Mouse (Mus musculus) midbrain, embryonic 16.5 days (tissue): ENCODE results near the gene Gdpd3. TPM values are rescaled to one million over a fixed set of nuclear protein-coding genes. Genes with fewer than 3 reads are reported as not detected.
"Not testable (repeated sequence)": the region's sequence is repeated elsewhere in the genome, so short reads cannot be mapped to it uniquely, and the experiment has no call there.

Experiments used
- ATAC-seq: fragments of 200-750 bp; cut with Nextera tagmentation; 2 replicates; pipeline ENCODE4 v1.8.0; 2017; ENCODE audit warnings: moderate TSS enrichment
- H3K27ac ChIP-seq: fragments of 300-500 bp; sonication (generic); 2 replicates; pipeline ENCODE4 v1.5.1; 2014; ENCODE audit warnings: mild to moderate bottlenecking, low read length, mixed read lengths
- H3K27me3 ChIP-seq: fragments of 300-500 bp; sonication (generic); 2 replicates; pipeline ENCODE4 v1.6.1; 2014; ENCODE audit warnings: low read depth, low read length, mixed read lengths; ENCODE audit not compliant: control insufficient read depth, insufficient read depth
- H3K36me3 ChIP-seq: fragments of 300-500 bp; sonication (generic); 2 replicates; pipeline ENCODE4 v1.6.1; 2014; ENCODE audit warnings: mild to moderate bottlenecking, low read length, moderate library complexity, mixed read lengths; ENCODE audit not compliant: control insufficient read depth, insufficient read depth
- H3K4me1 ChIP-seq: fragments of 300-500 bp; sonication (generic); 2 replicates; pipeline ENCODE4 v1.6.1; 2014; ENCODE audit warnings: mild to moderate bottlenecking, low read length, mixed read lengths; ENCODE audit not compliant: control insufficient read depth, insufficient read depth
- H3K4me2 ChIP-seq: fragments of 300-500 bp; sonication (generic); 2 replicates; pipeline ENCODE4 v1.6.1; 2014; ENCODE audit warnings: mild to moderate bottlenecking, low read length, mixed read lengths
- H3K4me3 ChIP-seq: fragments of 300-500 bp; sonication (generic); 2 replicates; pipeline ENCODE4 v1.5.1; 2014; ENCODE audit warnings: low read depth, mild to moderate bottlenecking, low read length, moderate library complexity, mixed read lengths
- H3K9ac ChIP-seq: fragments of 300-500 bp; sonication (generic); 2 replicates; pipeline ENCODE4 v1.6.1; 2014; ENCODE audit warnings: low read depth, low read length, mixed read lengths
- H3K9me3 ChIP-seq: fragments of 300-500 bp; sonication (generic); replicated peaks from 2 replicates; pipeline ENCODE4 v1.6.1; 2014; ENCODE audit warnings: mild to moderate bottlenecking, low read length, mixed read lengths; ENCODE audit not compliant: control insufficient read depth, poor library complexity, severe bottlenecking
- WGBS: fragments of 180-500 bp; shearing (Covaris S2); extraction: QIAGEN DNeasy Blood & Tissue Kit; methylation state at CpG from one replicate; pipeline ENCODE4 v1.1.7; 2014; 5-methylcytosine and 5-hydroxymethylcytosine counted together
- polyA plus RNA-seq: library from polyadenylated mRNA; unstranded; fragments of >200 nt; fragmentation: Nextera tagmentation; extraction: Ambion mirVana; gene quantifications from 2 replicates; pipeline ENCODE4 v1.2.1, GENCODE M21; 2015

Gdpd3 gene
- 0.95 and 1.5 TPM in 2 replicates for polyA plus RNA-seq

- ATAC-seq = no peak
- H3K27me3 ChIP-seq = no peaks in the 10 kb centered on the region
- peaks cover 31% of the 10 kb centered on the region for H3K36me3 ChIP-seq
- no peak within 1 kb of the TSS for H3K27ac ChIP-seq
- 89% methylated on average over 16 of the region's 16 CpGs for WGBS
- H3K4me3 ChIP-seq = no peak within 1 kb of the TSS
- peaks cover 13% of the 10 kb centered on the region for H3K4me1 ChIP-seq
- no peak within 1 kb of the TSS for H3K4me2 ChIP-seq
- H3K9ac ChIP-seq = no peak within 1 kb of the TSS
- no peaks in the 10 kb centered on the region for H3K9me3 ChIP-seq
These were observed at the start of gene Gdpd3 for GRCm38 (mm10) chr7:126766201-126766600. Gene Gdpd3 (plus strand): TSS chr7:126766334.

GRCm38 (mm10) chr7:126717566-126717965, 48.6 kb upstream of the Gdpd3 start:
- H3K36me3 ChIP-seq = no peaks in the 10 kb centered on the region
- no peaks in the 10 kb centered on the region for H3K4me1 ChIP-seq
- no peaks in the 10 kb centered on the region for H3K27me3 ChIP-seq
- H3K9me3 ChIP-seq = no peaks in the 10 kb centered on the region
- H3K27ac ChIP-seq = no peak overlapping the region
- 91% methylated on average over 3 of the region's 3 CpGs for WGBS
- ATAC-seq = no peak
- H3K4me3 ChIP-seq = no peak overlapping the region
- H3K4me2 ChIP-seq = no peak overlapping the region
- no peak overlapping the region for H3K9ac ChIP-seq

- Histone ChIP-seq H3K27me3 (no peaks in the 10 kb centered on the region), H3K9ac (no peak overlapping the region), H3K9me3 (no peaks in the 10 kb centered on the region; the same call in 1 of the 2 replicates), H3K4me3 (no peak overlapping the region), H3K4me2 (no peak overlapping the region), H3K4me1 (no peaks in the 10 kb centered on the region), H3K27ac (no peak overlapping the region), H3K36me3 (no peaks in the 10 kb centered on the region)
- WGBS = 96% methylated on average over 5 of the region's 5 CpGs
- no peak for ATAC-seq
These were observed 47.3 kb upstream of the Gdpd3 start for GRCm38 (mm10) chr7:126718787-126719337.

GRCm38 (mm10) chr7:126721635-126722034, 44.5 kb upstream of the Gdpd3 start:
- Histone ChIP-seq H3K9ac (no peak overlapping the region), H3K9me3 (no peaks in the 10 kb centered on the region; the same call in 1 of the 2 replicates), H3K27me3 (no peaks in the 10 kb centered on the region), H3K4me1 (no peaks in the 10 kb centered on the region), H3K4me3 (no peak overlapping the region), H3K4me2 (no peak overlapping the region), H3K27ac (no peak overlapping the region), H3K36me3 (no peaks in the 10 kb centered on the region)
- no peak for ATAC-seq
- 95% methylated on average over 13 of the region's 13 CpGs for WGBS

GRCm38 (mm10) chr7:126725077-126725476, 41.1 kb upstream of the Gdpd3 start:
- Histone ChIP-seq H3K36me3 (no peaks in the 10 kb centered on the region), H3K4me1 (no peaks in the 10 kb centered on the region), H3K4me2 (no peak overlapping the region), H3K9ac (no peak overlapping the region), H3K9me3 (no peaks in the 10 kb centered on the region; the same call in 1 of the 2 replicates), H3K4me3 (no peak overlapping the region), H3K27me3 (no peaks in the 10 kb centered on the region), H3K27ac (no peak overlapping the region)
- WGBS = 82% methylated on average over 3 of the region's 3 CpGs
- ATAC-seq = no peak

- Histone ChIP-seq H3K4me3 (no peak overlapping the region), H3K9me3 (no peaks in the 10 kb centered on the region; the same call in 1 of the 2 replicates), H3K4me2 (no peak overlapping the region), H3K36me3 (no peaks in the 10 kb centered on the region), H3K27me3 (no peaks in the 10 kb centered on the region), H3K4me1 (no peaks in the 10 kb centered on the region), H3K9ac (no peak overlapping the region), H3K27ac (no peak overlapping the region)
- WGBS = 81% methylated on average over 5 of the region's 5 CpGs
- no peak for ATAC-seq
These were observed 40.5 kb upstream of the Gdpd3 start for GRCm38 (mm10) chr7:126725667-126726066.

- not testable (repeated sequence) for H3K9ac ChIP-seq, H3K36me3 ChIP-seq, H3K4me3 ChIP-seq, ATAC-seq, H3K27ac ChIP-seq, H3K4me2 ChIP-seq, H3K4me1 ChIP-seq, H3K9me3 ChIP-seq, H3K27me3 ChIP-seq
- WGBS = 86% methylated on average over 4 of the region's 4 CpGs
These were observed 35.8 kb upstream of the Gdpd3 start for GRCm38 (mm10) chr7:126730256-126730789.

- no peaks in the 10 kb centered on the region for H3K4me1 ChIP-seq
- H3K27me3 ChIP-seq = no peaks in the 10 kb centered on the region
- no peak overlapping the region for H3K27ac ChIP-seq
- H3K4me3 ChIP-seq = no peak overlapping the region
- no peaks in the 10 kb centered on the region for H3K36me3 ChIP-seq
- no peak for ATAC-seq
- H3K9me3 ChIP-seq = no peaks in the 10 kb centered on the region
- H3K4me2 ChIP-seq = no peak overlapping the region
- WGBS = 82% methylated on average over 8 of the region's 8 CpGs
- H3K9ac ChIP-seq = no peak overlapping the region
These were observed 30.0 kb upstream of the Gdpd3 start for GRCm38 (mm10) chr7:126736122-126736521.

GRCm38 (mm10) chr7:126739551-126739950, 26.6 kb upstream of the Gdpd3 start:
- H3K4me1 ChIP-seq = no peaks in the 10 kb centered on the region
- WGBS = 83% methylated on average over 17 of the region's 17 CpGs
- H3K4me3 ChIP-seq = no peak overlapping the region
- no peaks in the 10 kb centered on the region for H3K27me3 ChIP-seq
- no peak overlapping the region for H3K9ac ChIP-seq
- no peaks in the 10 kb centered on the region for H3K9me3 ChIP-seq
- ATAC-seq = no peak
- H3K4me2 ChIP-seq = no peak overlapping the region
- no peak overlapping the region for H3K27ac ChIP-seq
- H3K36me3 ChIP-seq = no peaks in the 10 kb centered on the region
